In genomic region chr8:78907918-78908317, GRCm38 (mm10) we compare ENCODE assay signal across 17 mouse cellular contexts.
DNase-seq lines count a peak whose midpoint lies in the region; ATAC-seq lines count a peak whose summit lies in the region.
"Had no signal": no experiment of that assay in that cellular context is flagged by ENCODE, and none has a peak within 500 bp of the region (broad histone marks: within the 10 kb centered on the region; RNA-seq: fewer than 3 reads in every experiment).

No protein-coding gene starts in this region.

- ATAC-seq in granulocyte monocyte progenitor cell, adult 5-6 weeks (replicated peaks; ENCODE audit: poor library complexity, severe bottlenecking) = peak; percentile 62
- ATAC-seq in megakaryocyte progenitor cell, adult 5-6 weeks (replicated peaks; ENCODE audit: poor library complexity) = peak; percentile 46
- no peak for ATAC-seq in erythroid progenitor cell, adult 5-6 weeks (replicated peaks; ENCODE audit: low FRiP score, poor library complexity, severe bottlenecking)
- ATAC-seq: forebrain, embryonic 14.5 days; forebrain, embryonic 16.5 days had no signal

- DNase-seq in cerebellum, postnatal 4 days (ENCODE audit: low spot score in 2 of 2) = no peak
- DNase-seq in spleen, adult 12 weeks (ENCODE audit: low spot score) = no peak
- DNase-seq: adrenal gland, adult 2 months; adrenal gland, postnatal 10 days; adrenal gland, postnatal 25 days; cerebellum, adult 11 months; cerebellum, adult 18-20 months; cerebellum, adult 8-10 months; cerebellum, adult 9-11 months; cerebellum, postnatal 14 days; cerebellum, postnatal 36 days; embryo, embryonic 11 days had no signal
